Mouse (Mus musculus) central nervous system, embryonic 18 days (tissue): ENCODE measurements around the gene Slc16a5. TPM values are rescaled to one million over a fixed set of nuclear protein-coding genes. Genes with fewer than 3 reads are reported as not detected.

ENCODE experiments used
- polyA plus RNA-seq: library from polyadenylated mRNA; depleted of rRNA; stranded (reverse); fragments of >200 nt; gene quantifications from 2 replicates; pipeline ENCODE4 v1.2.3, GENCODE M21; 2012; rRNA removed

Slc16a5 gene
- 0.10 TPM in 1 of 2 replicates, not detected in the other for polyA plus RNA-seq

GRCm38 (mm10) chr11:115462243-115462891, at the start of gene Slc16a5:
Gene Slc16a5, plus strand, starts transcription at chr11:115462474.

DNA sequence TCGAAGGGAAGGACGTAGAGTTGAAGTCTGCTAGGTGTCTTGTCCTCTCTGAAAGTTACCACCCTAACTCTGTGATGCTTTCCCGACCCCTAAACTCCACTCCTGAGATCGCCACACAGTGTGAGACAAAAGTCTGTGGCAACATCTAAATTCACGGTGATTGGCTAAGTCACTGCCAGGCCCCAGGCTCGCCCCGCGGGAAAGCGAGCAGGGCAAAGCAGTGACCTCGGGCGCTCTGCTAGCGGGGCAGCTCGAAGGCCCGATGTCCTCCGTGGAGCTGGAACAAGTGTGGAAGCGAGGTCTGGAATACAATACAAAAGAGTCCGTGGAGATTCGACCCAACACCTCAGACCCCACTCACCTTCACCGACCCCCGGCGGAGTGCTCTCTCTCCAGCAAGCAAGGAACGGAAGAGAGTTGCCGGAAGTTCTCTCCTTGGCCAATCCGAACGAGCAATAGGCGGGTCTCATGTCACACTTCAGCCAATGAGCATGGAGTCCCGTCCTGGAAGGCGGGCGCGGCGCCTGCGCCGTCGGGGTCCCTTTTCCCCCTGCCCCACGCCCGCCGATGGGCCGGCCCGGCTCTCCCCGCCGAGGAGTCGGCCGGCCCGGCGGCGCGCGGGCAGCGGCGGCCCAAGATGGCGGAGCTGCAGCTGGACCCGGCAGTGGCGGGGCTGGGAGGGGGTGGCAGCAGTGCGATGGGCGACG, 42.6 kb upstream of the Slc16a5 start, which contains the start of the genes Atp5h and Kctd2:
Gene Atp5h (minus strand): TSS at position 432 of the 707 bp plus-strand sequence.
Gene Kctd2 (plus strand): TSS at position 598 of the 707 bp plus-strand sequence.

DNA sequence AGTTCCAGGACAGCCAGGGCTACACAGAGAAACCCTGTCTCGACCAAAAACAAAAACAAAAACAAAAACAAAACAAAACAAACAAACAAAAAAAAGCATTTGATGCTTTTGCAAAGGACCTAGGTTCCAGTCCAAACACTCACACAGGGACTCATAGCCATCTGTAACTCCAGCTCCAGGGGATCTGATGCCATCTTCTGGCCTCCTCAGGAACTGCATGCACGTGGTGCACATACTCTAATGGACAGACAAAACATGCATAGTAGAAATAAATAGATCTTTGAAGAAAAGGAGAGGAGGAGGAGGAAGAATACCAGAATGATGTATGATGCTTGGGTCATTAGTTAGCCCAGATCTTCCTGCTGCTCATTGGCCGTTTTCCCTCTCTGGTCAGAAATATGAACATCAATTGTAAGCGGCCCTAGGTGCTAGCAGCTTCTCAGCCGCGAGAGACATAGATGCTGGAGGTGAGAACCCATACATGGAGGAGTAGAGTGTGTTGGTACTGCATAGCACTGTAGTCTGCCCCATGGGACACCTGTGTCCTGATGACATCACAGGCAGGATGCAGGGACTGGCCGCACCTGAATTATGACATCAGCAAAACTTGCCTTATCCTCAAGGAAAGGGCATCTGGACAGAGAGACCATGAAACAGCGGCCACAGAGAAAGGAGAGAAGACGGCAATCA, 22.2 kb upstream of the Slc16a5 start, which contains the start of gene Trim80:
Gene Trim80 (plus strand): TSS at position 640 of the 690 bp plus-strand sequence.

DNA sequence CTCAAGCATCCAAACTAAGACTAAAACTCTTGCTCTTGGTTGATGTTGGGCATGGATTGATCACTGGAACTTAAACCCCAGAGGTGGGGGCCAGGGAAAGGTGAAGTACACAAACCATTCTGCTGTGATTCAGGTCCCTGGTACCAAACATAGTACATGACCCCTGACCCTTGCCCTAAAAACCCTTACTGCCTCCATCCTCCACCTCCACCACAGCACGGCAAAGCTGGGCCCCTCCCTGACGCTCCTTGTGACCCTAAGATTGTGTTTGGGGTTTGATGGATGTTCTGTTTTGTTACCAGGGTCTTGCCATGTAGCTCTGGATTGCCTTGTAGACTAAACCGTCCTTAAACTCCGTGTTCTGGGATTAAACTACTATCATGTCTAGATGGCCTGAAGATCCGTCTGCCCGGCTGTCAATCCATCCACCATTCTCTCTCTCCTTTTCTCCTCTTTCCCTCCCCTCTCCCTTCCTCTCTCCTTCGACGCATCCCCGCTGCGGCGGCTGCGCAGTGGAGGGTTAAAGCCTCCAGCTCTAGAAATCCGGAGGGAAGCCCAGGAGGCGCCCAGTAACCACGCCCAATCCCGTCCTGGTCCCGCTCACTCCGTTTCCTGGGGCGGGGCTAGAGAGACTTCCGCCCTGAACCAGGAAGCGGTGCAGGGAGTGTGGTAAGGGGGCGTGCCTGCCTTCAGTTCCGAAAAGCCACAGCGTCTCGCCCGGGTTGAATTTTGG, 12.9 kb downstream of the Slc16a5 start, which contains the start of gene Armc7:
Gene Armc7 (plus strand): TSS at position 643 of the 733 bp plus-strand sequence.

DNA sequence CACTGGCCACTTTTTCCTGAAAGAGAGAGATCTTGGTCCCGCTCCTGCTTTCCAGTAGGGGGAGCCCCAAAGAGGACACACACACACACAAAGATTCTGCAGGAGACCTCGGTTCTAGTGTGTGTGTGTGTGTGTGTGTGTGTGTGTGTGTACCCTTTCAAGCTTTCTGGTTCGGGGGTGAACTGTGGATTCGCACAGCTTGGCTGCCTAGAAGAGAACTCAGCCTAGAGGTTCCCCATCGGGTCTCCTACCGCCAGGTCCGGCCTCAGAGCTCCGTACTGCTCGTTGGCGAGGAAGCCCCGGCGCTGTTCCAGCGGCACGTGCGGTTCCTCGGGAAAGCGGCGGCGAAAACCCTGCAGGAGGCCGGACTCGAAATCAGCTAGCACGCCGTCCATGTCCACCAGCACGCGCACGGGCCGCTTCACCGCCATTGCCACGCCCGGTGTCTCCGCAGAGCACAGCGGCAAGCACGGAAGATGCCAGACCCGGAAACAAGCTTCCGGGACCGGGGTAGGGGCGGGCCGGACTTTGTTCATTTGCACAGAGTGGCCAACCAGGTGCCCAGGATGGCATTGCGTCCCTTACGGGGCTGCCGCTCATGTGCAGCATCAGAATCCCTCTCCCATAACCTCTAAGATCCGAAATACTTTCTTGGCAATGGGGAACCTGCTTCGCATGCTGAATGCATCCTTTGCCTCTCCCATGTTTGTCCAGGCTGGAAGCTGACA, 29.2 kb downstream of the Slc16a5 start, which contains the start of gene Nt5c:
Gene Nt5c (minus strand): TSS at position 507 of the 728 bp plus-strand sequence.

GRCm38 (mm10) chr11:115514238-115514663, 52.0 kb downstream of the Slc16a5 start, which contains the start of gene Jpt1:
Gene Jpt1, minus strand, starts transcription at chr11:115514387.

Other genes with a start within 250 kb of the Slc16a5 start
- gene Grin2c, start 195.2 kb upstream of the Slc16a5 start, polyA plus RNA-seq, result 2.6 and 3.1 TPM in 2 replicates
- 31.3 and 33.1 TPM in 2 replicates for gene Fdxr, start 185.4 kb upstream of the Slc16a5 start, polyA plus RNA-seq
- gene Fads6, start 164.8 kb upstream of the Slc16a5 start, polyA plus RNA-seq, result 4.2 and 4.5 TPM in 2 replicates
- 0.07 and 0.16 TPM in 2 replicates for gene Otop2, start 155.3 kb upstream of the Slc16a5 start, polyA plus RNA-seq
- gene Ush1g, start 140.4 kb upstream of the Slc16a5 start, polyA plus RNA-seq, result 0.06 and 0.13 TPM in 2 replicates
- gene Otop3, start 127.7 kb upstream of the Slc16a5 start, polyA plus RNA-seq, result 0.62 and 0.68 TPM in 2 replicates
- gene Hid1, start 94.7 kb upstream of the Slc16a5 start, polyA plus RNA-seq, result 56.4 and 69.3 TPM in 2 replicates
- 31.5 and 32.2 TPM in 2 replicates for gene Cdr2l, start 80.6 kb upstream of the Slc16a5 start, polyA plus RNA-seq
- 103 and 122 TPM in 2 replicates for gene Mrpl58, start 58.7 kb upstream of the Slc16a5 start, polyA plus RNA-seq
- gene Atp5h, start 42.5 kb upstream of the Slc16a5 start, polyA plus RNA-seq, result 444 and 496 TPM in 2 replicates
- 49.7 and 50.7 TPM in 2 replicates for gene Kctd2, start 42.3 kb upstream of the Slc16a5 start, polyA plus RNA-seq
- gene Trim80, start 21.9 kb upstream of the Slc16a5 start, polyA plus RNA-seq, result 0.09 TPM in 1 of 2 replicates, not detected in the other
- 9.9 and 10.3 TPM in 2 replicates for gene Armc7, start 13.2 kb downstream of the Slc16a5 start, polyA plus RNA-seq
- gene Nt5c, start 29.4 kb downstream of the Slc16a5 start, polyA plus RNA-seq, result 69.7 and 88.0 TPM in 2 replicates
- gene Jpt1, start 51.9 kb downstream of the Slc16a5 start, polyA plus RNA-seq, result 1,339 and 1,384 TPM in 2 replicates
- gene Sumo2, start 73.8 kb downstream of the Slc16a5 start, polyA plus RNA-seq, result 630 and 633 TPM in 2 replicates
- gene Nup85, start 102.0 kb downstream of the Slc16a5 start, polyA plus RNA-seq, result 122 and 125 TPM in 2 replicates
- gene Mrps7, start 141.5 kb downstream of the Slc16a5 start, polyA plus RNA-seq, result 40.5 and 43.5 TPM in 2 replicates
- 44.8 and 47.4 TPM in 2 replicates for gene Gga3, start 141.6 kb downstream of the Slc16a5 start, polyA plus RNA-seq
- gene Mif4gd, start 150.5 kb downstream of the Slc16a5 start, polyA plus RNA-seq, result 20.5 and 21.5 TPM in 2 replicates
- 71.3 and 78.6 TPM in 2 replicates for gene Slc25a19, start 165.8 kb downstream of the Slc16a5 start, polyA plus RNA-seq
- 149 and 150 TPM in 2 replicates for gene Grb2, start 246.1 kb downstream of the Slc16a5 start, polyA plus RNA-seq